Mouse (Mus musculus) CH12.LX (cell line): Measurements from ENCODE around the gene Ampd3. TPM values are rescaled to one million over a fixed set of nuclear protein-coding genes. Genes with fewer than 3 reads are reported as not detected.

ENCODE experiments used
- DNase-seq: peaks from one replicate; pipeline ENCODE4 v3.0.0-alpha.2; 2013; ENCODE audit errors: extremely low read depth
- H3K27ac ChIP-seq: 2 replicates; pipeline ENCODE4 v1.5.1; 2012; ENCODE audit warnings: low read depth, mild to moderate bottlenecking, control low read depth, moderate library complexity; ENCODE audit not compliant: insufficient read depth
- H3K27me3 ChIP-seq: replicated peaks from 2 replicates; pipeline ENCODE3; 2012; ENCODE audit warnings: inconsistent platforms
- H3K36me3 ChIP-seq, 2 experiments: replicated peaks in 1 of 2; 2 replicates each; pipeline versions ENCODE3 to v1.6.1; 2012; ENCODE audit warnings: inconsistent platforms in 1 of 2, low read length in 1 of 2, mild to moderate bottlenecking in 1 of 2, mixed read lengths in 1 of 2, moderate library complexity in 1 of 2; ENCODE audit not compliant: control insufficient read depth in 1 of 2, insufficient read depth in 1 of 2
- H3K4me1 ChIP-seq, 2 experiments: 2 replicates each; pipeline ENCODE4 v1.6.1; 2012; ENCODE audit warnings: inconsistent platforms in 1 of 2, moderate library complexity in 1 of 2; ENCODE audit not compliant: insufficient read depth in 2 of 2, control insufficient read depth in 1 of 2
- H3K4me2 ChIP-seq: 2 replicates; pipeline ENCODE4 v1.6.1; 2012; ENCODE audit warnings: low read depth, mild to moderate bottlenecking, control low read depth; ENCODE audit not compliant: poor library complexity, insufficient read depth, severe bottlenecking
- H3K4me3 ChIP-seq, 3 experiments: fragments of 150-350 bp in 1 of 3; sonication (generic) in 1 of 3; replicated peaks in 1 of 3; 2 replicates each; pipeline versions ENCODE3 to v1.5.1; 2011 to 2012; ENCODE audit warnings: low read depth in 2 of 3, low read length in 2 of 3, mild to moderate bottlenecking in 2 of 3, moderate library complexity in 2 of 3, control low read depth in 1 of 3, improper control_type of control experiment in 1 of 3, inconsistent platforms in 1 of 3, mixed read lengths in 1 of 3; ENCODE audit not compliant: poor library complexity in 1 of 3
- H3K79me2 ChIP-seq: replicated peaks from 2 replicates; pipeline ENCODE4 v1.6.1; 2012; ENCODE audit warnings: mild to moderate bottlenecking, moderate library complexity; ENCODE audit not compliant: control insufficient read depth, poor library complexity, insufficient read depth, severe bottlenecking; ENCODE audit errors: extremely low read depth
- H3K9ac ChIP-seq: 2 replicates; pipeline ENCODE4 v1.6.1; 2012; ENCODE audit warnings: low read depth, mild to moderate bottlenecking, control low read depth, moderate library complexity; ENCODE audit not compliant: insufficient read depth
- H3K9me3 ChIP-seq: replicated peaks from 2 replicates; pipeline ENCODE3; 2012; ENCODE audit warnings: low read length, inconsistent platforms, mixed read lengths
- CHD1 ChIP-seq: IDR thresholded peaks from 2 replicates; pipeline ENCODE4 v1.6.1; 2012; ENCODE audit warnings: low read depth, low read length, improper control_type of control experiment, inconsistent platforms
- CHD2 ChIP-seq: IDR thresholded peaks from 2 replicates; pipeline ENCODE4 v1.6.1; 2011; ENCODE audit warnings: low read length, improper control_type of control experiment
- CTCF ChIP-seq, 2 experiments: IDR thresholded peaks in 1 of 2; conservative IDR thresholded peaks in 1 of 2; 2 replicates each; pipeline ENCODE4 v1.5.1; 2011 to 2012; ENCODE audit warnings: low read depth in 2 of 2, low read length in 2 of 2, improper control_type of control experiment in 1 of 2, inconsistent platforms in 1 of 2, mild to moderate bottlenecking in 1 of 2, moderate library complexity in 1 of 2
- E2F4 ChIP-seq: IDR thresholded peaks from 2 replicates; pipeline ENCODE4 v1.6.1; 2011; ENCODE audit warnings: low read depth, low read length, improper control_type of control experiment; ENCODE audit not compliant: insufficient replicate concordance
- ETS1 ChIP-seq: conservative IDR thresholded peaks from 2 replicates; pipeline ENCODE4 v1.6.1; 2012; ENCODE audit warnings: low read depth, mild to moderate bottlenecking, inconsistent platforms, low read length, improper control_type of control experiment, moderate library complexity
- HCFC1 ChIP-seq: IDR thresholded peaks from 2 replicates; pipeline ENCODE4 v1.6.1; 2012; ENCODE audit warnings: low read depth, mild to moderate bottlenecking, inconsistent platforms, low read length, improper control_type of control experiment
- JUN ChIP-seq: IDR thresholded peaks from 2 replicates; pipeline ENCODE4 v1.6.1; 2011; ENCODE audit warnings: low read depth, mild to moderate bottlenecking, low read length, improper control_type of control experiment, moderate library complexity; ENCODE audit not compliant: insufficient read depth
- JUND ChIP-seq: conservative IDR thresholded peaks from 2 replicates; pipeline ENCODE4 v1.6.1; 2011; ENCODE audit warnings: low read depth, low read length, improper control_type of control experiment
- MAFK ChIP-seq: IDR thresholded peaks from 2 replicates; pipeline ENCODE4 v1.6.1; 2011; ENCODE audit warnings: low read length, improper control_type of control experiment; ENCODE audit not compliant: insufficient replicate concordance
- MAX ChIP-seq: IDR thresholded peaks from 2 replicates; pipeline ENCODE4 v1.6.1; 2011; ENCODE audit warnings: low read length, improper control_type of control experiment
- MAZ ChIP-seq: IDR thresholded peaks from 2 replicates; pipeline ENCODE4 v1.6.1; 2012; ENCODE audit warnings: low read depth, mild to moderate bottlenecking, inconsistent platforms, low read length, improper control_type of control experiment, moderate library complexity
- MYC ChIP-seq: IDR thresholded peaks from 2 replicates; pipeline ENCODE4 v1.6.1; 2011; ENCODE audit warnings: low read depth, mild to moderate bottlenecking, improper control_type of control experiment, low read length
- RAD21 ChIP-seq: IDR thresholded peaks from 2 replicates; pipeline ENCODE4 v1.6.1; 2011; ENCODE audit warnings: low read depth, mild to moderate bottlenecking, low read length, improper control_type of control experiment, moderate library complexity
- SMC3 ChIP-seq: IDR thresholded peaks from 2 replicates; pipeline ENCODE4 v1.6.1; 2011; ENCODE audit warnings: low read depth, low read length, improper control_type of control experiment
- TBP ChIP-seq: conservative IDR thresholded peaks from 2 replicates; pipeline ENCODE4 v1.6.1; 2011; ENCODE audit warnings: low read depth, low read length, improper control_type of control experiment
- UBTF ChIP-seq: IDR thresholded peaks from 2 replicates; pipeline ENCODE4 v1.6.1; 2012; ENCODE audit warnings: low read depth, mild to moderate bottlenecking, inconsistent platforms, low read length, improper control_type of control experiment, moderate library complexity
- USF1 ChIP-seq: IDR thresholded peaks from 2 replicates; pipeline ENCODE4 v1.6.1; 2014; ENCODE audit warnings: low read depth, mild to moderate bottlenecking, inconsistent platforms, low read length, improper control_type of control experiment
- USF2 ChIP-seq: conservative IDR thresholded peaks from 2 replicates; pipeline ENCODE4 v1.6.1; 2011; ENCODE audit warnings: low read depth, low read length, improper control_type of control experiment
- dilution Hi-C: fragments of 300-500 bp; cut with MboI; formaldehyde crosslinking; loops from 2 replicates; pipeline ENCODE4 v1.14.3; 2020; ENCODE audit warnings: low sequenced_read_pairs; ENCODE audit not compliant: extremely low pct_unique_long_range_greater_than_20kb, extremely low pct_ligation_motif_present
- in situ Hi-C: fragments of 300-500 bp; cut with MboI; formaldehyde crosslinking; loops from 3 replicates; pipeline ENCODE4 v1.14.3; 2019; ENCODE audit warnings: low sequenced_read_pairs, low pct_ligation_motif_present, low pct_unique_long_range_greater_than_20kb, mixed read lengths
- polyA plus RNA-seq: library from polyadenylated mRNA; unstranded; fragments of >175 nt; gene quantifications from 2 replicates; pipeline ENCODE4 v1.2.1, GENCODE M21; 2012; ENCODE audit warnings: low read depth; ENCODE audit not compliant: insufficient read length
- total RNA-seq, 2 experiments: library from RNA; depleted of rRNA; stranded (reverse); fragments of 300-350 nt in 1 of 2; fragments of >200 nt in 1 of 2; gene quantifications; 2 replicates each; pipeline ENCODE4 v1.2.3; 2012 to 2014

The Ampd3 gene
- total and polyA plus RNA-seq, 3 experiments, result 0.08 to 0.84 (median 0.30) TPM

- Histone ChIP-seq H3K4me3 (no peak overlapping the region), H3K4me1 (peaks cover 5% of the 10 kb centered on the region in 2 experiments; a peak in 2 of 4 replicates), H3K27me3 (no peaks in the 10 kb centered on the region), H3K9ac (no peak overlapping the region), H3K79me2 (no peaks in the 10 kb centered on the region), H3K36me3 (peaks cover 21 to 70% of the 10 kb centered on the region in 2 experiments), H3K9me3 (no peaks in the 10 kb centered on the region), H3K27ac (no peak overlapping the region), H3K4me2 (no peak overlapping the region)
- DNase-seq, result no peak
- TF ChIP-seq USF2, result no peak
- TF ChIP-seq RAD21, result no peak
- no peak for TF ChIP-seq TBP
- TF ChIP-seq JUND, result no peak
- TF ChIP-seq SMC3, result no peak
- TF ChIP-seq CTCF (conservative IDR thresholded peaks at IDR 0.05 in 1 of 2, IDR thresholded peaks at IDR 0.05 in 1 of 2; ENCODE audit: low read depth in 2 of 2, low read length in 2 of 2), result no peak
- no peak for TF ChIP-seq MAFK
- TF ChIP-seq MAX, result no peak
- no peak for TF ChIP-seq ETS1
- no peak for TF ChIP-seq CHD1
- no peak for TF ChIP-seq MAZ
- TF ChIP-seq JUN, result no peak
- dilution Hi-C loops, result no loop called here
- in situ Hi-C loops, result no loop called here
Observed at GRCm38 (mm10) chr7:110821068-110821467, 53.1 kb downstream of the Ampd3 start.

GRCm38 (mm10) chr7:110821653-110822052 is 53.6 kb downstream of the Ampd3 start:
- Histone ChIP-seq H3K4me1 (peaks cover 5% of the 10 kb centered on the region in 2 experiments; a peak in 2 of 4 replicates), H3K36me3 (peaks cover 21 to 72% of the 10 kb centered on the region in 2 experiments), H3K9ac (no peak overlapping the region), H3K9me3 (no peaks in the 10 kb centered on the region), H3K79me2 (no peaks in the 10 kb centered on the region), H3K27ac (no peak overlapping the region), H3K4me2 (no peak overlapping the region), H3K4me3 (no peak overlapping the region), H3K27me3 (no peaks in the 10 kb centered on the region)
- DNase-seq, result no peak
- dilution Hi-C loops (no loop called here), in situ Hi-C loops (no loop called here)
- no peak for TF ChIP-seq HCFC1
- no peak for TF ChIP-seq JUN
- TF ChIP-seq CHD2, result no peak
- TF ChIP-seq MYC, result no peak
- no peak for TF ChIP-seq USF2
- no peak for TF ChIP-seq SMC3
- TF ChIP-seq USF1, result no peak
- no peak for TF ChIP-seq E2F4
- no peak for TF ChIP-seq UBTF
